Mouse (Mus musculus): ENCODE results near the gene St6galnac3.

Gene St6galnac3

GRCm38 (mm10) chr3:153198514-153198913 lies 526.5 kb downstream of the St6galnac3 start:
- DNase-seq = no peak

- no peak for DNase-seq
These were observed 531.9 kb downstream of the St6galnac3 start for GRCm38 (mm10) chr3:153193025-153193424.

- DNase-seq = no peak
These were observed 534.2 kb downstream of the St6galnac3 start for GRCm38 (mm10) chr3:153190742-153191141.

GRCm38 (mm10) chr3:153189685-153190467 lies 535.1 kb downstream of the St6galnac3 start:
- DNase-seq = no peak

- peak; percentile 41 to 61 for DNase-seq
These were observed 536.8 kb downstream of the St6galnac3 start for GRCm38 (mm10) chr3:153188224-153188623.

GRCm38 (mm10) chr3:153185117-153185516 lies 539.9 kb downstream of the St6galnac3 start:
- DNase-seq = no peak

- no peak for DNase-seq
These were observed 543.7 kb downstream of the St6galnac3 start for GRCm38 (mm10) chr3:153181242-153181641.

- no peak for DNase-seq
These were observed 548.2 kb downstream of the St6galnac3 start for GRCm38 (mm10) chr3:153176749-153177148.

- peak; percentile 37 to 51 for DNase-seq
These were observed 548.6 kb downstream of the St6galnac3 start for GRCm38 (mm10) chr3:153176325-153176724.

GRCm38 (mm10) chr3:153174336-153175033 lies 550.5 kb downstream of the St6galnac3 start:
- no peak for DNase-seq

- DNase-seq = no peak
These were observed 551.4 kb downstream of the St6galnac3 start for GRCm38 (mm10) chr3:153173567-153173966.

GRCm38 (mm10) chr3:153170146-153170545 lies 554.8 kb downstream of the St6galnac3 start:
- DNase-seq = peak; percentile 71 to 78

- peak; percentile 33 to 40 for DNase-seq
These were observed 555.2 kb downstream of the St6galnac3 start for GRCm38 (mm10) chr3:153169744-153170143.

- DNase-seq = peak; percentile 32 to 34
These were observed 563.3 kb downstream of the St6galnac3 start for GRCm38 (mm10) chr3:153161676-153162075.

- DNase-seq = no peak
These were observed 564.3 kb downstream of the St6galnac3 start for GRCm38 (mm10) chr3:153160683-153161082.

- DNase-seq = peak; percentile 29 to 52
These were observed 576.1 kb downstream of the St6galnac3 start for GRCm38 (mm10) chr3:153148887-153149286.
